Mouse (Mus musculus): Measurements from ENCODE around the gene BC067074.
A peak's percentile ranks its signal among the peaks of the same experiment; 100 is the strongest.

BC067074 gene

DNA sequence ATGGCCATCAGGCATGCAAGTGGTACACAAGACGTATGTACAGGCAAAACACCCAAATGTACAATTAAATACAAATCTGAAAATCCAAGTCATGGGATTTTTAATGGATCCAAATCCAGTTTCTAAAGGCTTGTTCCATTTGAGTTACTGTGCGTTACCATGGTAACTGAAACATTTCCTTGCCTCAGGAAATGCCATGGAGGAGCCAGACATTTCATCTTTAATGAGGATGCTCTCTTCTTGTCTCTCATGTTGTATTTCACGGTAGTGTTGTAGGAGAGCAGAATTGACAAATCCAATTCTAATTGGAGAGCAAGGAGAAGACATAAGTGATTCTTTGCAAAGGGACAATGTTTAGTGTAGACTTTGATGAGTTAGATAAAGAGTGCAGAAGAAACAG is 31.3 kb downstream of the BC067074 start:
- DNase-seq (ENCODE audit: low spot score) = no peak

GRCm38 (mm10) chr13:113325678-113326077 is 32.7 kb downstream of the BC067074 start:
- no peak for DNase-seq (ENCODE audit: low spot score)

DNA sequence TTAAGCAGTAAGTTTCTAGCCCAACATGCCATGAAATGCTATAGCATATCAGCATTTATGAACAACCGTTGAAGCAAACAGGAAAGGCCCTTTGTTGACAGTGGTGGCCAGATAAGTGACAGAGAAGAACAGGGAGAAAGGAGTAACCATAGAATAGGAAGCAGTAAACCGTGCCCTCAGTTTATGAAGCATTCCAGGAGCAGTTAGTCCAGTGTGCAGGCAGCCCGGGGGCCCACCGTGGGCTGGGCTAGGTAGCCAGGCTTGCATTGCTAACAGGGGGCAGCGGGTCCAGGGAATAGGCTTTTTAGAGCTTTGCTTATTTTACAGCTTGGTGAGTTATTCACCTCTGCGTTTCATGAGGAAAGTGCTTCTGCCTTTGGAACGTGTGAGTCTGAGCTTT is 39.3 kb downstream of the BC067074 start:
- DNase-seq (ENCODE audit: low spot score) = no peak

GRCm38 (mm10) chr13:113333374-113333773 is 40.4 kb downstream of the BC067074 start:
- DNase-seq (ENCODE audit: low spot score) = no peak

GRCm38 (mm10) chr13:113333931-113334330 is 41.0 kb downstream of the BC067074 start:
- DNase-seq (ENCODE audit: low spot score) = peak; percentile 27

GRCm38 (mm10) chr13:113334773-113335172 is 41.8 kb downstream of the BC067074 start:
- no peak for DNase-seq (ENCODE audit: low spot score)

- DNase-seq (ENCODE audit: low spot score) = peak; percentile 80
Measured at GRCm38 (mm10) chr13:113337223-113337858, 44.4 kb downstream of the BC067074 start.

GRCm38 (mm10) chr13:113340644-113341043 is 47.7 kb downstream of the BC067074 start:
- DNase-seq (ENCODE audit: low spot score) = no peak

DNA sequence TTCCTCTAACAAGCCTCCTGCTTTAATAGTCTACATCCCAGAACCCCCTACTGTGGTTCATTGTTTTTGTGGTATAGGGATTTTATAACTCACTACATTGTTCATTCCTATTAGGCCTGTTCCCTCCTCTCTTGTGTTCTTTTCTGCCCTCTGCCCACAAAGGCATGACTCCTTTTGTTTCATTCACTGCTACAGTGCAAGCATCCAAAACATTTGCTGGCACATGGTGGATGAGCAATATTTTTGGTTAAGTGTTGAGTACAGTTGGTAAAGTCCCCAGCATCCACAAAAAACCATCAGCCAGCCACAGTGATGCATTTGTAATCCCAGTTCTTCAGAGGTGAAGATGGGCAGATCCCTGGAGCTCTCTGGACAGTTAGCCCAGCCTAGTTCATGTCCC is 48.2 kb downstream of the BC067074 start:
- DNase-seq (ENCODE audit: low spot score) = no peak

DNA sequence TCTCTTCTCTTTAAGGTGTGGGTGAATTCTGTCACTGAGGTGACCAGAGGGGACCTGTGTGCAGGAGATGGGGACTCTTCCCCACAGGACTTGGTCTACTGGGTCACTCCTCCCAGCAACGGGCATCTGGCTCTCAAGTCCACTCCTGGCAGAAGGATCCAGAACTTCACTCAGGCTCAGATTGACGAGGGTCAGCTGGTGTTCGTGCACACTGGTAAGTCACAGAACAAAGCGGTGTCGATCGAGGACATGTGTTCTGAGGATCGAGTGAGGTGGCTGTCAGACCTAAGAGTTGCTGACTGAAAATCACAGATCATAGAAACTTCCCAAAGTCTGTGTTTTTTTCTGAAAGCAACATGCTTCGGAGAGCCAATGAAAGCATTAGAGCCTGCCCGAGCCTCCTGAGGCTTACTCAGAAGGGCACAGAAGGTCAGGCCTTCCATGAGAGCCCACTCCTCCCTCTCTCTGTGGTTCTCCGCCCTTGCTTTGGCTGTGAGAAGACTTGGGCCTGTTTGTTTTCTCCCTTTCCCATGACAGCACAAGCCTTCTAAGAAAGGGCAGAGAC is 49.5 kb downstream of the BC067074 start:
- no peak for DNase-seq (ENCODE audit: low spot score)

GRCm38 (mm10) chr13:113350743-113351430 is 57.9 kb downstream of the BC067074 start:
- DNase-seq (ENCODE audit: low spot score) = no peak

DNA sequence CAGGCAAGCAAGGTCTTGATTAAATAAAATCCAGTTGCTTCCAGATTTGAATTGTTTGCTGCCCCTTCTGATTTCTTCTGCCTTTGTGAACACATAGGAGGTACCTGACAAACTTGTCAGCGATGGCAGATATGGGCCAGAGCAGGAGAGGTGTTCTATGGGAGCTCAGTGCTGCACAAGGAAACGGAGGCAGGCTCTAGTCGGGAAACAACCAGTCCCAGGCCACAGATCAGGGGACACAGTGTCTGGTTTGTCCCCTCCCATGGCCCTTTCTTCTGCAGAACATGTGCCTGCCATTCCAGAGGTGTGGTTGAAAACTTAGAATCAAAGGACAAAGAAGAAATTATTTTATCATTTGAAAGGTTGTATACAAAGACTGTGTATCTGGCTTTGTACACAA is 60.6 kb downstream of the BC067074 start:
- no peak for DNase-seq (ENCODE audit: low spot score)

- no peak for DNase-seq (ENCODE audit: low spot score)
Measured at GRCm38 (mm10) chr13:113353955-113354354, 61.0 kb downstream of the BC067074 start.

- no peak for DNase-seq (ENCODE audit: low spot score)
Measured at GRCm38 (mm10) chr13:113355022-113355421, 62.1 kb downstream of the BC067074 start.

DNA sequence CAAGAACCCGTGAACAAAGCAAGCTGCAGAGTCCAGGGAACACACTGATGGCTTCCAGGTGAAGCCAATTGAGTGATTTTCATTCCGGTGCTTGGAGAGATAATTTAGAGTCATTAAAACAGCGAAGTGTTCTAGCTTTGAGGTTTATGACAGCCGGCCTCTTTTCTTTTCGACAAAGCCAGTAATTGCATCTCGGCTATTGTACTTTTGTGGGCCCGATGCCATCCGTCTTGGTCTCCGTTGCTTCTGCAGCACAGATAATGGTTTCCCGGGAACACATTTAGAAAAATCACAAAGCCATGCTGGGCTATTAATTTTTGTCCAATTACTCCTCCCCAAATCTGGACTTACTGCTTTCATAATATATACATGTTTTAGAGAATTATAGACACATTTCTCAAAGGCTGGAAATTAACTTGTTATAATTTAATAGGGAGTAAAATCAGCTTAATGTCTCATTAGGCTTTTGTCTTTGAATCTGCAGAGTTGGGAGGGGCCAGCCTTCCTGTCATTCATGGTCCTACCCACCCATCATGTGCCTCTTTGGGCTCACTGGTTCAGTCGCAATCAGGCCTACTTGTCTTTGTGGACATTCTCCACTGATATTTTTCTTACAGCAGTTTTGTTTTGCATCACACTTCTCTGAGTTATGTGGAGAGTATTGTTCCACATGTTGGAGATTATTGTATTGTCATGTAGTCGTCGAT is 64.6 kb downstream of the BC067074 start:
- no peak for DNase-seq (ENCODE audit: low spot score)

- no peak for DNase-seq (ENCODE audit: low spot score)
Measured at GRCm38 (mm10) chr13:113359676-113360075, 66.7 kb downstream of the BC067074 start.

DNA sequence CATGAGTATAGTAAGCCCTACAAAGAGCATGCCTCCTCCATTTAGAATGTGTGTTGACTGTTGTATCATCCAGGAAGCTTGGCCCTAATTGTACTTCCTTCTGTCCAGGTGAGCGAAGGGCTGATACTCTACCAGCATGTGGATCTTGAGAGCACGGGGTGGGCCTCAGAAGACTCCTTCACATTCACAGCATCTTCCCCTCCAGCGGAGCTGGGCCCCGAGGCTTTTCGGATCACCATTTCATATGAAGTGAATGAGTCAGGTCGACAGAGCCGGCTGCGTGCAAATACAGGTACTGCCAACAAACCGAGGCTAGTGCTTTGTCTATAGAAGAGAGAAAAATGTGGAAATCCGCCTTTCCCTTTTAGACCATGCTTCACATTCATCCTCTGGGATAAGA is 73.0 kb downstream of the BC067074 start:
- DNase-seq (ENCODE audit: low spot score) = no peak

- no peak for DNase-seq (ENCODE audit: low spot score)
Measured at GRCm38 (mm10) chr13:113368931-113369579, 76.1 kb downstream of the BC067074 start.

- no peak for DNase-seq (ENCODE audit: low spot score)
Measured at GRCm38 (mm10) chr13:113369622-113370021, 76.7 kb downstream of the BC067074 start.

GRCm38 (mm10) chr13:113373291-113374083 is 80.5 kb downstream of the BC067074 start:
- DNase-seq (ENCODE audit: low spot score) = no peak

DNA sequence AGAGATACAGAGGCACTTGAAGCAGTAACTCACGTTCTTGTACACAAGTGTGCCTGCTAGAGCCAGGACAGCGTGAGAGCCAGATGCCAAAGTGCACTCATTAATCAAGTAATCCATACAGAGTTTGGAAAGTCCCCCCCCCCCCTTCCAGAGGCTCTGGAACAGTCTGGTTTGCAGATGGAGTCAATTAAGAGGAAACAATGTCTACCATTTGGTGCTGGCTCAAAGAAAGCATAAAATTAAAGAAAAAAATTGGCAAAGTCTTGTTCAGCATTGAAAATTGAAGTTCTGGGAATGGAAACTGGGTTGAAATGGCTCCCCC is 81.1 kb downstream of the BC067074 start:
- no peak for DNase-seq (ENCODE audit: low spot score)

DNA sequence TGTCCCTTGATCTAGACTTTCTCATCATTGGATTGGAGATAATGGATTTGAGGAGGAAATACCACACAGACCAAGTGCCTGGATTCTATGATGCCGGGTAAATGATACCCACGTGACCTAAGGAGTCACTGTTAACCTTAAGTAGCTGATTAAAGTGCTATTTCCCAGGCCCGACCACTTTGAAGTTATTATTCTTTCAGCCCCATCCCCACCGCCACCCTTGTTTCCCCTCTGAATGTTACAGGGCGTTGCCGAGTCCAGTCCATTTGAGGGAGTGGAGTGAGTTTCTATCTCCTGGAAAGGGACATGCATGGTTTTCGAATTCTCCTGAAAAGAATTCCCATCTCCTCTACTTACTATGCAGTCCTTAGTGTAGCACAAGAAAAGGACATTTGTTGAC is 84.7 kb downstream of the BC067074 start:
- DNase-seq (ENCODE audit: low spot score) = no peak

Measured in layer of hippocampus, adult 11-12 months (tissue).